Mouse (Mus musculus) CH12.LX (cell line): ENCODE results near the gene Efcab3. TPM values are rescaled to one million over a fixed set of nuclear protein-coding genes. Genes with fewer than 3 reads are reported as not detected.
A peak's percentile ranks its signal among the peaks of the same experiment; 100 is the strongest.

Experiments used
- DNase-seq: peaks from one replicate; pipeline ENCODE4 v3.0.0-alpha.2; 2013; ENCODE audit errors: extremely low read depth
- H3K27ac ChIP-seq: 2 replicates; pipeline ENCODE4 v1.5.1; 2012; ENCODE audit warnings: low read depth, mild to moderate bottlenecking, control low read depth, moderate library complexity; ENCODE audit not compliant: insufficient read depth
- H3K27me3 ChIP-seq: replicated peaks from 2 replicates; pipeline ENCODE3; 2012; ENCODE audit warnings: inconsistent platforms
- H3K36me3 ChIP-seq, 2 experiments: replicated peaks in 1 of 2; 2 replicates each; pipeline versions ENCODE3 to v1.6.1; 2012; ENCODE audit warnings: inconsistent platforms in 1 of 2, low read length in 1 of 2, mild to moderate bottlenecking in 1 of 2, mixed read lengths in 1 of 2, moderate library complexity in 1 of 2; ENCODE audit not compliant: control insufficient read depth in 1 of 2, insufficient read depth in 1 of 2
- H3K4me1 ChIP-seq, 2 experiments: 2 replicates each; pipeline ENCODE4 v1.6.1; 2012; ENCODE audit warnings: inconsistent platforms in 1 of 2, moderate library complexity in 1 of 2; ENCODE audit not compliant: insufficient read depth in 2 of 2, control insufficient read depth in 1 of 2
- H3K4me2 ChIP-seq: 2 replicates; pipeline ENCODE4 v1.6.1; 2012; ENCODE audit warnings: low read depth, mild to moderate bottlenecking, control low read depth; ENCODE audit not compliant: poor library complexity, insufficient read depth, severe bottlenecking
- H3K4me3 ChIP-seq, 3 experiments: fragments of 150-350 bp in 1 of 3; sonication (generic) in 1 of 3; replicated peaks in 1 of 3; 2 replicates each; pipeline versions ENCODE3 to v1.5.1; 2011 to 2012; ENCODE audit warnings: low read depth in 2 of 3, low read length in 2 of 3, mild to moderate bottlenecking in 2 of 3, moderate library complexity in 2 of 3, control low read depth in 1 of 3, improper control_type of control experiment in 1 of 3, inconsistent platforms in 1 of 3, mixed read lengths in 1 of 3; ENCODE audit not compliant: poor library complexity in 1 of 3
- H3K79me2 ChIP-seq: replicated peaks from 2 replicates; pipeline ENCODE4 v1.6.1; 2012; ENCODE audit warnings: mild to moderate bottlenecking, moderate library complexity; ENCODE audit not compliant: control insufficient read depth, poor library complexity, insufficient read depth, severe bottlenecking; ENCODE audit errors: extremely low read depth
- H3K9ac ChIP-seq: 2 replicates; pipeline ENCODE4 v1.6.1; 2012; ENCODE audit warnings: low read depth, mild to moderate bottlenecking, control low read depth, moderate library complexity; ENCODE audit not compliant: insufficient read depth
- H3K9me3 ChIP-seq: replicated peaks from 2 replicates; pipeline ENCODE3; 2012; ENCODE audit warnings: low read length, inconsistent platforms, mixed read lengths
- BHLHE40 ChIP-seq: IDR thresholded peaks from 2 replicates; pipeline ENCODE4 v1.6.1; 2011; ENCODE audit warnings: mild to moderate bottlenecking, low read depth, low read length, improper control_type of control experiment
- CHD1 ChIP-seq: IDR thresholded peaks from 2 replicates; pipeline ENCODE4 v1.6.1; 2012; ENCODE audit warnings: low read depth, low read length, improper control_type of control experiment, inconsistent platforms
- CTCF ChIP-seq, 2 experiments: IDR thresholded peaks in 1 of 2; conservative IDR thresholded peaks in 1 of 2; 2 replicates each; pipeline ENCODE4 v1.5.1; 2011 to 2012; ENCODE audit warnings: low read depth in 2 of 2, low read length in 2 of 2, improper control_type of control experiment in 1 of 2, inconsistent platforms in 1 of 2, mild to moderate bottlenecking in 1 of 2, moderate library complexity in 1 of 2
- E2F4 ChIP-seq: IDR thresholded peaks from 2 replicates; pipeline ENCODE4 v1.6.1; 2011; ENCODE audit warnings: low read depth, low read length, improper control_type of control experiment; ENCODE audit not compliant: insufficient replicate concordance
- ELF1 ChIP-seq: IDR thresholded peaks from 2 replicates; pipeline ENCODE4 v1.6.1; 2014; ENCODE audit warnings: low read depth, mild to moderate bottlenecking, inconsistent platforms, low read length, improper control_type of control experiment
- EP300 ChIP-seq: IDR thresholded peaks from 2 replicates; pipeline ENCODE4 v1.6.1; 2011; ENCODE audit warnings: low read length, improper control_type of control experiment
- ETS1 ChIP-seq: conservative IDR thresholded peaks from 2 replicates; pipeline ENCODE4 v1.6.1; 2012; ENCODE audit warnings: low read depth, mild to moderate bottlenecking, inconsistent platforms, low read length, improper control_type of control experiment, moderate library complexity
- GABPA ChIP-seq: IDR thresholded peaks from 2 replicates; pipeline ENCODE4 v1.6.1; 2012; ENCODE audit warnings: low read depth, low read length, improper control_type of control experiment, inconsistent platforms; ENCODE audit not compliant: insufficient replicate concordance
- HCFC1 ChIP-seq: IDR thresholded peaks from 2 replicates; pipeline ENCODE4 v1.6.1; 2012; ENCODE audit warnings: low read depth, mild to moderate bottlenecking, inconsistent platforms, low read length, improper control_type of control experiment
- IRF4 ChIP-seq: IDR thresholded peaks from 2 replicates; pipeline ENCODE4 v1.6.1; 2014; ENCODE audit warnings: low read depth, mild to moderate bottlenecking, inconsistent platforms, low read length, improper control_type of control experiment
- JUN ChIP-seq: IDR thresholded peaks from 2 replicates; pipeline ENCODE4 v1.6.1; 2011; ENCODE audit warnings: low read depth, mild to moderate bottlenecking, low read length, improper control_type of control experiment, moderate library complexity; ENCODE audit not compliant: insufficient read depth
- JUND ChIP-seq: conservative IDR thresholded peaks from 2 replicates; pipeline ENCODE4 v1.6.1; 2011; ENCODE audit warnings: low read depth, low read length, improper control_type of control experiment
- MAFK ChIP-seq: IDR thresholded peaks from 2 replicates; pipeline ENCODE4 v1.6.1; 2011; ENCODE audit warnings: low read length, improper control_type of control experiment; ENCODE audit not compliant: insufficient replicate concordance
- MAX ChIP-seq: IDR thresholded peaks from 2 replicates; pipeline ENCODE4 v1.6.1; 2011; ENCODE audit warnings: low read length, improper control_type of control experiment
- MAZ ChIP-seq: IDR thresholded peaks from 2 replicates; pipeline ENCODE4 v1.6.1; 2012; ENCODE audit warnings: low read depth, mild to moderate bottlenecking, inconsistent platforms, low read length, improper control_type of control experiment, moderate library complexity
- MEF2A ChIP-seq: IDR thresholded peaks from 2 replicates; pipeline ENCODE4 v1.6.1; 2014; ENCODE audit warnings: low read depth, mild to moderate bottlenecking, inconsistent platforms, low read length, improper control_type of control experiment, borderline replicate concordance
- MXI1 ChIP-seq: IDR thresholded peaks from 2 replicates; pipeline ENCODE4 v1.6.1; 2011; ENCODE audit warnings: mild to moderate bottlenecking, low read depth, low read length, improper control_type of control experiment
- MYC ChIP-seq: IDR thresholded peaks from 2 replicates; pipeline ENCODE4 v1.6.1; 2011; ENCODE audit warnings: low read depth, mild to moderate bottlenecking, improper control_type of control experiment, low read length
- NELFE ChIP-seq: IDR thresholded peaks from 2 replicates; pipeline ENCODE4 v1.6.1; 2011; ENCODE audit warnings: low read depth, low read length, improper control_type of control experiment
- NRF1 ChIP-seq: IDR thresholded peaks from 2 replicates; pipeline ENCODE4 v1.6.1; 2014; ENCODE audit warnings: low read depth, mild to moderate bottlenecking, inconsistent platforms, low read length, improper control_type of control experiment, moderate library complexity
- PAX5 ChIP-seq: IDR thresholded peaks from 2 replicates; pipeline ENCODE4 v1.6.1; 2012; ENCODE audit warnings: low read length, inconsistent platforms, mixed read lengths
- POLR2A ChIP-seq: IDR thresholded peaks from 2 replicates; pipeline ENCODE4 v1.6.1; 2011; ENCODE audit warnings: low read depth, mild to moderate bottlenecking, improper control_type of control experiment, low read length
- RCOR1 ChIP-seq: conservative IDR thresholded peaks from 2 replicates; pipeline ENCODE4 v1.6.1; 2012; ENCODE audit warnings: low read depth, mild to moderate bottlenecking, inconsistent platforms, low read length, improper control_type of control experiment
- SIN3A ChIP-seq: IDR thresholded peaks from 2 replicates; pipeline ENCODE4 v1.6.1; 2012; ENCODE audit warnings: low read length, improper control_type of control experiment, inconsistent platforms
- SMC3 ChIP-seq: IDR thresholded peaks from 2 replicates; pipeline ENCODE4 v1.6.1; 2011; ENCODE audit warnings: low read depth, low read length, improper control_type of control experiment
- TBP ChIP-seq: conservative IDR thresholded peaks from 2 replicates; pipeline ENCODE4 v1.6.1; 2011; ENCODE audit warnings: low read depth, low read length, improper control_type of control experiment
- TCF12 ChIP-seq: IDR thresholded peaks from 2 replicates; pipeline ENCODE4 v1.6.1; 2014; ENCODE audit warnings: low read depth, mild to moderate bottlenecking, inconsistent platforms, low read length, improper control_type of control experiment
- USF1 ChIP-seq: IDR thresholded peaks from 2 replicates; pipeline ENCODE4 v1.6.1; 2014; ENCODE audit warnings: low read depth, mild to moderate bottlenecking, inconsistent platforms, low read length, improper control_type of control experiment
- ZKSCAN1 ChIP-seq: IDR thresholded peaks from 2 replicates; pipeline ENCODE4 v1.6.1; 2012; ENCODE audit warnings: low read depth, inconsistent platforms, low read length, improper control_type of control experiment, borderline replicate concordance
- ZMIZ1 ChIP-seq: IDR thresholded peaks from 2 replicates; pipeline ENCODE4 v1.6.1; 2012; ENCODE audit warnings: low read depth, mild to moderate bottlenecking, inconsistent platforms, low read length, improper control_type of control experiment
- ZNF384 ChIP-seq: IDR thresholded peaks from 2 replicates; pipeline ENCODE4 v1.6.1; 2012; ENCODE audit warnings: low read depth, low read length, improper control_type of control experiment, inconsistent platforms
- dilution Hi-C: fragments of 300-500 bp; cut with MboI; formaldehyde crosslinking; loops from 2 replicates; pipeline ENCODE4 v1.14.3; 2020; ENCODE audit warnings: low sequenced_read_pairs; ENCODE audit not compliant: extremely low pct_unique_long_range_greater_than_20kb, extremely low pct_ligation_motif_present
- in situ Hi-C: fragments of 300-500 bp; cut with MboI; formaldehyde crosslinking; loops from 3 replicates; pipeline ENCODE4 v1.14.3; 2019; ENCODE audit warnings: low sequenced_read_pairs, low pct_ligation_motif_present, low pct_unique_long_range_greater_than_20kb, mixed read lengths
- polyA plus RNA-seq: library from polyadenylated mRNA; unstranded; fragments of >175 nt; gene quantifications from 2 replicates; pipeline ENCODE4 v1.2.1, GENCODE M21; 2012; ENCODE audit warnings: low read depth; ENCODE audit not compliant: insufficient read length
- total RNA-seq, 2 experiments: library from RNA; depleted of rRNA; stranded (reverse); fragments of 300-350 nt in 1 of 2; fragments of >200 nt in 1 of 2; gene quantifications; 2 replicates each; pipeline ENCODE4 v1.2.3; 2012 to 2014

Gene Efcab3
- total and polyA plus RNA-seq, 3 experiments: 3.0 to 12.2 (median 5.9) TPM

DNA sequence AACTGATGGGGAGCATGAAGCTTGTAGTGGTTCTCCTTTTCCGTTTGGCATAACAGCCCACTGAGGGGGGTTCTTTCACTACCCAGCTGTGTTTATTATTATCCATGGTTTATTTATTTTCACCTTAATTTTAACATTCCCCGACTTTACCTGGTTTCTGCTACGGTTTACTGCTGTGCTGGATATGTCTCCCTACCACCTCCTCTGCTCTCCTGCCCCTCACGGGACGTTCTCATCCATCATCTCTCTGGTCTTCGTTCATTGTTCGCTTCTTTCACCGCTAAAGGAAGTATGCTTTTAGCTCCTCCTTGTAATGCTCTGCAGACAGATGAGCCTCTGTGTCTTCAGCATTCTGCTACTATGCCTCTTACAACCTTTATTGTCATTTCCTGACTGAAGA lies 33.9 kb upstream of the Efcab3 start:
- dilution Hi-C loops: no loop called here
- Histone ChIP-seq H3K4me2 (peak overlapping the region; percentile 61), H3K4me1 (peaks cover 5 to 72% of the 10 kb centered on the region in 2 experiments), H3K79me2 (no peaks in the 10 kb centered on the region), H3K9ac (peak overlapping the region; percentile 4), H3K9me3 (no peaks in the 10 kb centered on the region), H3K27me3 (no peaks in the 10 kb centered on the region), H3K36me3 (no peaks in the 10 kb centered on the region), H3K27ac (peak overlapping the region; percentile 71), H3K4me3 (peak overlapping the region; percentile 4 to 41 (median 19))
- DNase-seq: peak; percentile 39
- in situ Hi-C loops: loop anchor here (10.0 to 25.0 kb wide), 2 partner anchors 95 to 442 kb away; partner anchors contain the start of gene Mettl2
- TF ChIP-seq HCFC1: no peak
- TF ChIP-seq TBP: 0 out of 2 replicates have a peak, but pooled peaks have one; percentile 40
- no peak for TF ChIP-seq ZNF384
- TF ChIP-seq SMC3: no peak
- TF ChIP-seq BHLHE40: peak; percentile 58
- TF ChIP-seq SIN3A: no peak

DNA sequence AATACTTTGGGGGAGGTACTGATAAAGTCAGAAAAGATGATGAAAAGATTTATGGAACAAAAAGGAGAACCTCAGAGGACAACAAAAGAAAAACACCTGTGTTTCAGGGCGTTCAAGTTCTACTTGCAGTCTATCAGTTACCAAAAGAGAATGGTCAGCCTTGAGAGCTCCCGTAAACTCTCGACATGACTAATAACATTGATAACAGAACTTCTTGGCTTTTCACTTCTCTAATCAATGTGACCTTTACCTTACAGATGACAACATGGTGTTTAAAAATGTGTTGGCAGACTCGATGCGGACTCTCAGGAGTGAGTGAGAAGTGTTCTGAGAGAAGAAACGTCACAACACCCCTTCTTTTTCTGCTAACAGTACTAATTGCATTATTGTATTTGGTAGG lies 33.2 kb upstream of the Efcab3 start:
- Histone ChIP-seq H3K4me3 (peak overlapping the region in 1 of 3 experiments; percentile 41), H3K36me3 (no peaks in the 10 kb centered on the region), H3K27me3 (no peaks in the 10 kb centered on the region), H3K9me3 (no peaks in the 10 kb centered on the region), H3K4me1 (peaks cover 5 to 74% of the 10 kb centered on the region in 2 experiments), H3K79me2 (no peaks in the 10 kb centered on the region), H3K4me2 (peak overlapping the region; percentile 61), H3K9ac (peak overlapping the region; percentile 4; the same call in 1 of the 2 replicates), H3K27ac (peak overlapping the region; percentile 39; the same call in 1 of the 2 replicates)
- DNase-seq: peak; percentile 74
- dilution Hi-C loops: no loop called here
- in situ Hi-C loops: loop anchor here (25.0 kb wide), 1 partner anchor 443 kb away; no protein-coding TSS in a partner anchor
- TF ChIP-seq ELF1 (no peak; the same call in 1 of the 2 replicates), USF1 (no peak), MAX (peak; percentile 76), MAFK (peak; percentile 72), HCFC1 (peak; percentile 42), EP300 (peak; percentile 99), POLR2A (no peak), PAX5 (no peak), JUND (peak; percentile 97), ZKSCAN1 (no peak; the same call in 1 of the 2 replicates), BHLHE40 (peak; percentile 79), RCOR1 (peak; percentile 99), SMC3 (no peak; the same call in 1 of the 2 replicates), ETS1 (peak; percentile 88), ZMIZ1 (no peak), NRF1 (no peak), ZNF384 (no peak), MXI1 (peak; percentile 75), NELFE (no peak), CHD1 (no peak; the same call in 1 of the 2 replicates), SIN3A (peak; percentile 80; the same call in 1 of the 2 replicates), CTCF (conservative IDR thresholded peaks at IDR 0.05 in 1 of 2, IDR thresholded peaks at IDR 0.05 in 1 of 2; ENCODE audit: low read depth in 2 of 2, low read length in 2 of 2) (no peak), E2F4 (0 out of 2 replicates have a peak, but pooled peaks have one; percentile 57), GABPA (no peak), MEF2A (peak; percentile 90), TCF12 (peak; percentile 93), TBP (no peak), MYC (peak; percentile 81; the same call in 1 of the 2 replicates), JUN (peak; percentile 92), IRF4 (peak; percentile 99), MAZ (peak; percentile 86)
